Mouse (Mus musculus) thymus, adult 2 months (tissue): ENCODE measurements around the gene Ankrd40.

ENCODE experiments used
- CTCF ChIP-seq: fragments of 200-500 bp; IDR thresholded peaks from 2 replicates; pipeline ENCODE4 v1.5.1; 2012; ENCODE audit warnings: mild to moderate bottlenecking, control low read depth, low read length, moderate library complexity, borderline replicate concordance; ENCODE audit not compliant: control insufficient read depth, poor library complexity, insufficient read depth; ENCODE audit errors: extremely low read depth
- POLR2A ChIP-seq: fragments of 200-500 bp; IDR thresholded peaks from 2 replicates; pipeline ENCODE4 v1.6.1; 2012; ENCODE audit warnings: mild to moderate bottlenecking, low read length, control low read depth, moderate library complexity; ENCODE audit not compliant: control insufficient read depth, poor library complexity, insufficient read depth; ENCODE audit errors: extremely low read depth

DNA sequence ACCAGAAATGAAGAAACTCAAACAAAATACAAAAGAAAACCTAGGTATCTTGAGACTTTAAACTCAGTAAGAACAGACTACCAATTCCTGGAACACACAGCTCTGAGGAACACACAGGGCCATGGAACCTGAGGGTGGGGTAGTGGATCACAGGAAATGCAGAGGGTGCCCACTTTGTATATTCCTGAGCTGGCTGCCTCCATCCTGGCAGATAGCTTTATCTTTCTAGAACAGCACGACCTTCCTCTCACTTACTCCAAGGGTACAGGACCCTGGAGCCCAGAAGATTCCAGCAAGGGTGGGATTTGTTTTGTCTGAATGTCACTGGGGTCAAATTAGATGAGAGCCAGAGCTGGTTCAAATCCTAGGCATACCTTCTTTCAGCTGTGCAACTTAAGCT, 22.5 kb downstream of the Ankrd40 start:
- TF ChIP-seq POLR2A (no peak), CTCF (no peak)
